Mouse (Mus musculus): ENCODE measurements around the gene Nod1. TPM values are rescaled to one million over a fixed set of nuclear protein-coding genes. Genes with fewer than 3 reads are reported as not detected.

Gene Nod1
- total and polyA plus RNA-seq, 2 experiments from 2014 or later: 4.2 to 8.3 TPM

DNA sequence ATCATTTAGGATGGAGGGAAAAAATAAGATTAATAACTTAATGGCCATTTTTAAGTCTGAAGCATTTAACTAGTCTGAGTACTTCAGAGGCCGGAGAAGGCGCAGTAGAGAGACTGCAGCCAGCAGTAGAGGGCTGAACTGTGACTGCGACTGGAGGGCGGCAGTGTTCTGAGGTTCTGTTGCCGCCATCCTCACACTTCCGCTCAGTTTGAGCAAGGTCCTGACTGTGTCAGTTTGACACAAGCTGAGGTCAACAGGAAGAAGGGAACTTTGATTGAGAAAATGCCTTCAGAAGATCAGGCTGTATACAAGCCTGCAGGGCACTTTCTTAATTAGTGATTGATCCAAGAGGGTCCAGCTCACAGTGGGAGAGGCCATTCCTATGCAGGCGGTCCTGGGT, 86.2 kb downstream of the Nod1 start:
- no peak overlapping the region for H3K27ac ChIP-seq (ENCODE audit: low read depth)
- DNase-seq (ENCODE audit: low spot score): no peak
- no peaks in the 10 kb centered on the region for H3K4me1 ChIP-seq (ENCODE audit: control insufficient read depth, insufficient read depth)
- H3K36me3 ChIP-seq (replicated peaks; ENCODE audit: control insufficient read depth, insufficient read depth, low read length): peaks cover 2% of the 10 kb centered on the region
- H3K4me3 ChIP-seq (ENCODE audit: low read depth, low read length): no peak overlapping the region
- no peak overlapping the region for H3K9ac ChIP-seq (replicated peaks; ENCODE audit: low read depth, low read length)
- no peaks in the 10 kb centered on the region for H3K9me3 ChIP-seq (replicated peaks; ENCODE audit: control insufficient read depth, low read length)
- TF ChIP-seq CTCF (IDR thresholded peaks at IDR 0.05; ENCODE audit: low read depth) (no peak), EP300 (IDR thresholded peaks at IDR 0.05; ENCODE audit: low read depth) (no peak)
- H3K27me3 ChIP-seq (ENCODE audit: control insufficient read depth, insufficient read depth, low read length): no peaks in the 10 kb centered on the region
- no peak for ATAC-seq (ENCODE audit: insufficient read depth, low read depth)
- H3K4me2 ChIP-seq (ENCODE audit: low read depth, low read length): no peak overlapping the region
- 84% methylated on average over 7 of the region's 7 CpGs for WGBS

DNA sequence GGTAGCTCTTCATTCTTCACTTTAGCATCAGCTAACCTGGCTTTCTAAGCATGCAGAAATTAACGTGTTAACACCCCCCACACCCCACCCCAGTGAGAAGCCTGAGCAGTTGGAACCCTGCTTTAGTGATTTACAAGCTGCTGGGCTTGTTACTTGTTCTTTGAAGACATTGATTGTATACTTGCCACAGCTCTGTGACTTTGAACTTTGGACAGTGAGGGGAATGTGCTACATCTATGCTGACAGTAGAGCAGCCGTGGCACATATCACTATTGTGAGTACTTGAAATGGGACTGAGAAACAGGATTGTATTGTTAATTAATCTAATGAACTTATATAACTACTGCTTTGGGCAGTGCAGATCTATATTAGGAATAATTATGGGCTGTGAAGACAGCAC, 89.0 kb downstream of the Nod1 start:
- TF ChIP-seq EP300 (IDR thresholded peaks at IDR 0.05; ENCODE audit: low read depth) (no peak), CTCF (IDR thresholded peaks at IDR 0.05; ENCODE audit: low read depth) (no peak)
- H3K4me3 ChIP-seq (ENCODE audit: low read depth, low read length): no peak overlapping the region
- H3K36me3 ChIP-seq (replicated peaks; ENCODE audit: control insufficient read depth, insufficient read depth, low read length): no peaks in the 10 kb centered on the region; the same call in 1 of the 2 replicates
- no peaks in the 10 kb centered on the region for H3K27me3 ChIP-seq (ENCODE audit: control insufficient read depth, insufficient read depth, low read length)
- no peak overlapping the region for H3K27ac ChIP-seq (ENCODE audit: low read depth)
- DNase-seq (ENCODE audit: low spot score): no peak
- 87% methylated on average over 2 of the region's 2 CpGs for WGBS
- H3K4me2 ChIP-seq (ENCODE audit: low read depth, low read length): no peak overlapping the region
- ATAC-seq (ENCODE audit: insufficient read depth, low read depth): no peak
- H3K4me1 ChIP-seq (ENCODE audit: control insufficient read depth, insufficient read depth): peaks cover 5% of the 10 kb centered on the region; the same call in 1 of the 2 replicates
- no peaks in the 10 kb centered on the region for H3K9me3 ChIP-seq (replicated peaks; ENCODE audit: control insufficient read depth, low read length)
- no peak overlapping the region for H3K9ac ChIP-seq (replicated peaks; ENCODE audit: low read depth, low read length)

DNA sequence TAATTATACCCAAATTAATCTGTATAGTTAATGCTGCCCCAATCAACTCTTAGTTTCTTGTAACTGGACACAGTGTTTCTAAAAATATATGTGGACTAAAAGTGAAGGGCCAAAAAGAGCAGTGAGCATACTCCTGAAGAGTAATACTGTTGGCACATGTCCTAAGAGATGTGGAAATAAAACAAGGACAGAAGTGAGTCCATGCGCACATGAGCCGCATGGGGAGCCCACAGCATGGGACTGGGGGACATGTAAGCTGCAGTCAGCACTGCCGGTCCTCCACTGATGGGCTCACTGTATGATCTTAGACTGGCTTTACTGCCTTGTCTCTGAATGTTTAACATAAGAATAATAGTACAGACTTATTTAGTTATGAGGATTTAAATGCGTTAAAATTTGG, 92.3 kb downstream of the Nod1 start:
- Histone ChIP-seq H3K9ac (replicated peaks; ENCODE audit: low read depth, low read length) (no peak overlapping the region), H3K4me1 (ENCODE audit: control insufficient read depth, insufficient read depth) (peaks cover 15% of the 10 kb centered on the region), H3K36me3 (replicated peaks; ENCODE audit: control insufficient read depth, insufficient read depth, low read length) (no peaks in the 10 kb centered on the region; the same call in 1 of the 2 replicates), H3K27ac (ENCODE audit: low read depth) (no peak overlapping the region), H3K4me2 (ENCODE audit: low read depth, low read length) (no peak overlapping the region), H3K4me3 (ENCODE audit: low read depth, low read length) (no peak overlapping the region), H3K9me3 (replicated peaks; ENCODE audit: control insufficient read depth, low read length) (no peaks in the 10 kb centered on the region), H3K27me3 (ENCODE audit: control insufficient read depth, insufficient read depth, low read length) (no peaks in the 10 kb centered on the region)
- ATAC-seq (ENCODE audit: insufficient read depth, low read depth): no peak
- TF ChIP-seq CTCF (IDR thresholded peaks at IDR 0.05; ENCODE audit: low read depth): peak; percentile 8; the same call in 1 of the 2 replicates
- TF ChIP-seq EP300 (IDR thresholded peaks at IDR 0.05; ENCODE audit: low read depth): no peak
- 58% methylated on average over 4 of the region's 4 CpGs for WGBS
- DNase-seq (ENCODE audit: low spot score): peak; percentile 56

DNA sequence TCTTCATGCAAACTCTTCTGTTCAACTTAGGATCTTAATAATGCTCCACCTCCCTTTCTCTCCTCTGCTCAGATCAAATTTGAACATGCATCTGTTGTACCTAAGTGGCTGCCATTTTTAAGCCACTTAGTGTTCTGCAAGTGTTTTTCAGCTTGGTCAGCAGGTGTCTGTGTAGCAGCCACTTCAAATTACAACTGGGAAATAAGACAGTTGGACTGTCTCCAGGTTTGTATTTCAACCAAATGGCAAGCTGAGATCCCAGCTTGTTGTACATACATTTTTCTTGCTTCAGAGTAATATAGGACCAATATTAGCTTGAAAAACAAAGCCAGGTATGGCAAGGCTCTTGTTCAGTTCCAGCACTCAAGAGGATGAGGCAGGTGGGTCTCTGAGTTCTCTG, 93.9 kb downstream of the Nod1 start:
- no peak for ATAC-seq (ENCODE audit: insufficient read depth, low read depth)
- Histone ChIP-seq H3K27ac (ENCODE audit: low read depth) (no peak overlapping the region), H3K9me3 (replicated peaks; ENCODE audit: control insufficient read depth, low read length) (no peaks in the 10 kb centered on the region), H3K9ac (replicated peaks; ENCODE audit: low read depth, low read length) (no peak overlapping the region), H3K4me3 (ENCODE audit: low read depth, low read length) (no peak overlapping the region), H3K4me1 (ENCODE audit: control insufficient read depth, insufficient read depth) (peaks cover 15% of the 10 kb centered on the region), H3K4me2 (ENCODE audit: low read depth, low read length) (no peak overlapping the region), H3K36me3 (replicated peaks; ENCODE audit: control insufficient read depth, insufficient read depth, low read length) (no peaks in the 10 kb centered on the region; the same call in 1 of the 2 replicates), H3K27me3 (ENCODE audit: control insufficient read depth, insufficient read depth, low read length) (no peaks in the 10 kb centered on the region)
- DNase-seq (ENCODE audit: low spot score): no peak
- TF ChIP-seq CTCF (IDR thresholded peaks at IDR 0.05; ENCODE audit: low read depth) (no peak), EP300 (IDR thresholded peaks at IDR 0.05; ENCODE audit: low read depth) (no peak)

DNA sequence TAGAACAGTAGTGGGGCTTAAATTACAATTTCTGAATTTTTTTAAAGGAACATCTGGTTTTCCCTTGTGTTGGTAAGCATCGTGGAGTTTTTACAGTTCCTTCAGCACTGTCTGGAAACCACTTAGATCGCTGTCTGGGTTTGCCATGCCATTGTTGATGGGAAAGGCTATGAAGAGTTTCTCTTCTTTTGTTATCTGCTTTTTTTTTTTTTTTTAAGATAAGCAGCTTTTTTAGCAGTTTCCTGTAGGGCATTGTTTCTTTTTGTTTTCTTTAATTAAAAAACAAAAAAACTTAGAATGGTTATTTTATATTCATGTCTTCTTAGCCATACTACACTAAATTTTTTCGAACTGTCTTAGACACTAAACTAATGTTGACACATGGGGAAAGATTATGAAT, 94.8 kb downstream of the Nod1 start:
- DNase-seq (ENCODE audit: low spot score) (no peak), ATAC-seq (ENCODE audit: insufficient read depth, low read depth) (no peak)
- no peak for TF ChIP-seq CTCF (IDR thresholded peaks at IDR 0.05; ENCODE audit: low read depth)
- TF ChIP-seq EP300 (IDR thresholded peaks at IDR 0.05; ENCODE audit: low read depth): no peak
- Histone ChIP-seq H3K4me1 (ENCODE audit: control insufficient read depth, insufficient read depth) (peaks cover 19% of the 10 kb centered on the region), H3K9ac (replicated peaks; ENCODE audit: low read depth, low read length) (no peak overlapping the region), H3K27ac (ENCODE audit: low read depth) (no peak overlapping the region), H3K9me3 (replicated peaks; ENCODE audit: control insufficient read depth, low read length) (no peaks in the 10 kb centered on the region), H3K4me2 (ENCODE audit: low read depth, low read length) (no peak overlapping the region), H3K27me3 (ENCODE audit: control insufficient read depth, insufficient read depth, low read length) (no peaks in the 10 kb centered on the region), H3K36me3 (replicated peaks; ENCODE audit: control insufficient read depth, insufficient read depth, low read length) (no peaks in the 10 kb centered on the region), H3K4me3 (ENCODE audit: low read depth, low read length) (no peak overlapping the region)
- 69% methylated on average over 3 of the region's 3 CpGs for WGBS

DNA sequence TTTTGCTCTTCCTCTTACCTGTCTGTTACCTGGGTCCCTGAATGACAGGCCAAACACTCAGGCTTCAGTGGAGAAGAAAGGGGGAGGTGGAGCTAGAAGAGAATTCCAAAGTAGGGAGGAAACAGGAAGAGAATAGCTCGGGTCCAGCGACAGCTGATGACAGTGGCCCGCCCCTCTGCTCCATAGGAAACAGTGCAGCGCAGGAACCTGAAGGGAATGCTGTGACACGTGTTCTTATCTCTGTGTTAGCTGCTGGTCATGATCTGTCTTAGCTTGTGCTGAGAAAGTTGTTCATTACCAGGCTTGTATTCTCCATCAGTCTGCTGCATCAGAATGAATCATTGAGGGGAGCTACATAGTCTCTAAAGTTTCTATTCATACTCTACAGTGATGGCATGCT, 95.6 kb downstream of the Nod1 start:
- H3K9ac ChIP-seq (replicated peaks; ENCODE audit: low read depth, low read length): no peak overlapping the region
- DNase-seq (ENCODE audit: low spot score) (peak; percentile 31), ATAC-seq (ENCODE audit: insufficient read depth, low read depth) (peak; percentile 66)
- peaks cover 19% of the 10 kb centered on the region for H3K4me1 ChIP-seq (ENCODE audit: control insufficient read depth, insufficient read depth)
- WGBS: 14% methylated on average over 5 of the region's 5 CpGs
- H3K4me3 ChIP-seq (ENCODE audit: low read depth, low read length): no peak overlapping the region
- no peaks in the 10 kb centered on the region for H3K36me3 ChIP-seq (replicated peaks; ENCODE audit: control insufficient read depth, insufficient read depth, low read length)
- no peaks in the 10 kb centered on the region for H3K9me3 ChIP-seq (replicated peaks; ENCODE audit: control insufficient read depth, low read length)
- H3K27ac ChIP-seq (ENCODE audit: low read depth): no peak overlapping the region
- no peak overlapping the region for H3K4me2 ChIP-seq (ENCODE audit: low read depth, low read length)
- TF ChIP-seq EP300 (IDR thresholded peaks at IDR 0.05; ENCODE audit: low read depth) (no peak), CTCF (IDR thresholded peaks at IDR 0.05; ENCODE audit: low read depth) (no peak)
- H3K27me3 ChIP-seq (ENCODE audit: control insufficient read depth, insufficient read depth, low read length): no peaks in the 10 kb centered on the region

Other genes with a start within 250 kb of the Nod1 start
- 7.1 and 31.3 TPM in 2 replicates for gene Znrf2, start 155.7 kb downstream of the Nod1 start, total RNA-seq (2014; rRNA removed; ENCODE audit: low replicate concordance)
- gene Znrf2, start 155.7 kb downstream of the Nod1 start, polyA plus RNA-seq (2015; fragmentation: Nextera tagmentation; extraction: Ambion mirVana): 3.7 and 4.3 TPM in 2 replicates
- gene Ggct, start 20.3 kb upstream of the Nod1 start, total RNA-seq (2014; rRNA removed; ENCODE audit: low replicate concordance): 0.08 and 0.11 TPM in 2 replicates
- 6.4 and 7.0 TPM in 2 replicates for gene Ggct, start 20.3 kb upstream of the Nod1 start, polyA plus RNA-seq (2015; fragmentation: Nextera tagmentation; extraction: Ambion mirVana)
- gene Gars, start 65.4 kb upstream of the Nod1 start, total RNA-seq (2014; rRNA removed; ENCODE audit: low replicate concordance): 81.5 and 103 TPM in 2 replicates
- 98.7 and 105 TPM in 2 replicates for gene Gars, start 65.4 kb upstream of the Nod1 start, polyA plus RNA-seq (2015; fragmentation: Nextera tagmentation; extraction: Ambion mirVana)
- gene Crhr2, start 160.4 kb upstream of the Nod1 start, total RNA-seq (2014; rRNA removed; ENCODE audit: low replicate concordance): 21.6 and 24.4 TPM in 2 replicates
- gene Crhr2, start 160.4 kb upstream of the Nod1 start, polyA plus RNA-seq (2015; fragmentation: Nextera tagmentation; extraction: Ambion mirVana): 10.8 and 11.9 TPM in 2 replicates
- gene Inmt, start 202.4 kb upstream of the Nod1 start, total RNA-seq (2014; rRNA removed; ENCODE audit: low replicate concordance): 1.2 TPM in 1 of 2 replicates, not detected in the other
- not detected in 2 replicates for gene Inmt, start 202.4 kb upstream of the Nod1 start, polyA plus RNA-seq (2015; fragmentation: Nextera tagmentation; extraction: Ambion mirVana)
- gene Mindy4, start 230.8 kb upstream of the Nod1 start, total RNA-seq (2014; rRNA removed; ENCODE audit: low replicate concordance): 12.0 and 31.2 TPM in 2 replicates
- 3.3 and 3.9 TPM in 2 replicates for gene Mindy4, start 230.8 kb upstream of the Nod1 start, polyA plus RNA-seq (2015; fragmentation: Nextera tagmentation; extraction: Ambion mirVana)

Data from heart, postnatal 0 days (tissue).